Comparison of ENCODE assay signal across 26 mouse cellular contexts in genomic region chr9:74929981-74930423, GRCm38 (mm10). TPM values are rescaled to one million over a fixed set of nuclear protein-coding genes. Genes with fewer than 3 reads are reported as not detected.
DNase-seq lines count a peak whose midpoint lies in the region; ATAC-seq and TF ChIP-seq lines count a peak whose summit lies in the region.
"Had no signal": no experiment of that assay in that cellular context is flagged by ENCODE, and none has a peak within 500 bp of the region (broad histone marks: within the 10 kb centered on the region; RNA-seq: fewer than 3 reads in every experiment).

No protein-coding gene starts in this region.

- WGBS in kidney, embryonic 14.5 days, result 69% methylated on average over 4 of the region's 4 CpGs
- WGBS in liver, embryonic 16.5 days (ENCODE audit: insufficient replicate concordance), result 72% methylated on average over 4 of the region's 4 CpGs
- 69% methylated on average over 4 of the region's 4 CpGs for WGBS in liver, embryonic 12.5 days (ENCODE audit: insufficient replicate concordance)
- WGBS in liver, postnatal 0 days (ENCODE audit: insufficient replicate concordance), result 62% methylated on average over 4 of the region's 4 CpGs

- DNase-seq in adrenal gland, adult 8-10 months, result peak; percentile 41
- DNase-seq in adrenal gland, adult 18-20 months (ENCODE audit: low spot score in 2 of 2), result no peak
- peak; percentile 88 for DNase-seq in kidney, adult 9 months
- DNase-seq in liver, postnatal 0 days, result peak; percentile 55
- DNase-seq: cerebellum, adult 18-20 months; cerebellum, postnatal 14 days; gastrocnemius, postnatal 14 days; heart, adult 11 months; heart, postnatal 10 days; lung, embryonic 14.5 days; lung, postnatal 36 days; right cerebral cortex, postnatal 14 days had no signal

- no peaks in the 10 kb centered on the region for H3K4me1 ChIP-seq in kidney, embryonic 14.5 days (ENCODE audit: control insufficient read depth, insufficient read depth, low read length)
- H3K4me1 ChIP-seq in liver, embryonic 16.5 days (ENCODE audit: control insufficient read depth, low read depth, low read length), result no peaks in the 10 kb centered on the region
- H3K4me1 ChIP-seq in liver, embryonic 12.5 days, result no peaks in the 10 kb centered on the region
- no peaks in the 10 kb centered on the region; the same call in 1 of the 2 replicates for H3K4me1 ChIP-seq in liver, postnatal 0 days (ENCODE audit: insufficient read depth)

- H3K4me2 ChIP-seq in kidney, embryonic 14.5 days (replicated peaks; ENCODE audit: low read depth, low read length), result no peak overlapping the region
- H3K4me2 ChIP-seq in liver, embryonic 16.5 days (ENCODE audit: low read depth, low read length), result no peak overlapping the region
- H3K4me2 ChIP-seq in liver, embryonic 12.5 days, result no peak overlapping the region
- H3K4me2 ChIP-seq in liver, postnatal 0 days (ENCODE audit: low read depth, low read length), result no peak overlapping the region
- H3K4me2 ChIP-seq: heart, embryonic 12.5 days; lung, embryonic 14.5 days; midbrain, embryonic 15.5 days; neural tube, embryonic 12.5 days had no signal

- TF ChIP-seq CTCF in liver, postnatal 0 days (IDR thresholded peaks at IDR 0.05; ENCODE audit: low read depth), result no peak

- H3K27ac ChIP-seq in kidney, embryonic 14.5 days (ENCODE audit: low read depth, low read length), result no peak overlapping the region
- no peak overlapping the region for H3K27ac ChIP-seq in liver, embryonic 16.5 days (ENCODE audit: low read length)
- no peak overlapping the region for H3K27ac ChIP-seq in liver, embryonic 12.5 days
- peak overlapping the region; percentile 84 for H3K27ac ChIP-seq in liver, postnatal 0 days (ENCODE audit: low read depth)
- H3K27ac ChIP-seq: forebrain, embryonic 10.5 days; hindbrain, embryonic 10.5 days; hindbrain, postnatal 0 days; left cerebral cortex, adult 2 months; midbrain, embryonic 15.5 days; neural tube, embryonic 12.5 days; stomach, postnatal 0 days had no signal

- no peak for ATAC-seq in kidney, embryonic 14.5 days (ENCODE audit: low FRiP score, low TSS enrichment)
- peak; percentile 72 for ATAC-seq in liver, embryonic 16.5 days (ENCODE audit: low read depth)
- ATAC-seq in liver, embryonic 12.5 days, result no peak
- ATAC-seq in liver, postnatal 0 days, result peak; percentile 99
- ATAC-seq: CD4-positive, CD25-positive, alpha-beta regulatory T cell, adult 4 months; forebrain, embryonic 16.5 days; hindbrain, postnatal 0 days; midbrain, embryonic 15.5 days had no signal

- TF ChIP-seq EP300 in liver, postnatal 0 days (IDR thresholded peaks at IDR 0.05; ENCODE audit: low read depth), result peak; percentile 32

- no peak overlapping the region for H3K4me3 ChIP-seq in kidney, embryonic 14.5 days (ENCODE audit: low read length)
- no peak overlapping the region for H3K4me3 ChIP-seq in liver, embryonic 16.5 days (ENCODE audit: low read depth, low read length)
- H3K4me3 ChIP-seq in liver, embryonic 12.5 days, result no peak overlapping the region
- H3K4me3 ChIP-seq in liver, postnatal 0 days (ENCODE audit: low read depth, low read length), result no peak overlapping the region
- H3K4me3 ChIP-seq: forebrain, embryonic 10.5 days; heart, embryonic 12.5 days; hindbrain, embryonic 10.5 days; left cerebral cortex, adult 2 months; megakaryocyte, embryonic 14.5 days; midbrain, embryonic 15.5 days; neural tube, embryonic 12.5 days had no signal

- H3K36me3 ChIP-seq in kidney, embryonic 14.5 days (ENCODE audit: control insufficient read depth, insufficient read depth, low read length), result no peaks in the 10 kb centered on the region
- H3K36me3 ChIP-seq in liver, embryonic 16.5 days (ENCODE audit: control insufficient read depth, insufficient read depth), result no peaks in the 10 kb centered on the region
- H3K36me3 ChIP-seq in liver, embryonic 12.5 days, result no peaks in the 10 kb centered on the region
- no peaks in the 10 kb centered on the region for H3K36me3 ChIP-seq in liver, postnatal 0 days (replicated peaks; ENCODE audit: insufficient read depth, low read length)
- H3K36me3 ChIP-seq: forebrain, embryonic 10.5 days; heart, embryonic 12.5 days; hindbrain, embryonic 10.5 days; midbrain, embryonic 15.5 days; neural tube, embryonic 12.5 days had no signal

- H3K9ac ChIP-seq in kidney, embryonic 14.5 days (ENCODE audit: low read depth, low read length), result no peak overlapping the region
- H3K9ac ChIP-seq in liver, embryonic 16.5 days (ENCODE audit: low read depth, low read length), result no peak overlapping the region
- no peak overlapping the region for H3K9ac ChIP-seq in liver, embryonic 12.5 days
- no peak overlapping the region for H3K9ac ChIP-seq in liver, postnatal 0 days (replicated peaks)
- H3K9ac ChIP-seq: heart, embryonic 12.5 days; lung, embryonic 14.5 days; midbrain, embryonic 15.5 days; neural tube, embryonic 12.5 days had no signal

- H3K9me3 ChIP-seq in kidney, embryonic 14.5 days (ENCODE audit: control insufficient read depth, low read length), result no peaks in the 10 kb centered on the region
- H3K9me3 ChIP-seq in liver, embryonic 16.5 days (replicated peaks; ENCODE audit: control insufficient read depth, low read length), result no peaks in the 10 kb centered on the region
- H3K9me3 ChIP-seq in liver, embryonic 12.5 days (replicated peaks), result no peaks in the 10 kb centered on the region
- no peaks in the 10 kb centered on the region for H3K9me3 ChIP-seq in liver, postnatal 0 days (ENCODE audit: low read length)
- H3K9me3 ChIP-seq: forebrain, embryonic 10.5 days; heart, embryonic 12.5 days; hindbrain, embryonic 10.5 days; megakaryocyte, embryonic 14.5 days; midbrain, embryonic 15.5 days; neural tube, embryonic 12.5 days had no signal

- H3K27me3 ChIP-seq in kidney, embryonic 14.5 days (ENCODE audit: control insufficient read depth, insufficient read depth, low read length), result no peaks in the 10 kb centered on the region
- no peaks in the 10 kb centered on the region for H3K27me3 ChIP-seq in liver, embryonic 16.5 days (ENCODE audit: control insufficient read depth, insufficient read depth, low read depth, low read length)
- no peaks in the 10 kb centered on the region for H3K27me3 ChIP-seq in liver, embryonic 12.5 days (replicated peaks)
- H3K27me3 ChIP-seq in liver, postnatal 0 days (ENCODE audit: insufficient read depth, low read length), result no peaks in the 10 kb centered on the region
- H3K27me3 ChIP-seq: heart, embryonic 12.5 days; midbrain, embryonic 15.5 days; neural tube, embryonic 12.5 days had no signal

RNA-seq across cellular contexts. Expression of gene Fam214a, which starts 22.7 kb away (rescaled TPM):
- 100 to 1,000 TPM in 2 of 4 experiments, 10 to 100 TPM in 2; 90.3 to 132 (median 108) TPM for total RNA-seq in adrenal gland, adult 8-10 months (2022)
- total RNA-seq in adrenal gland, adult 18-20 months (2021), result 10 to 100 TPM; 65.1 to 78.0 TPM
- polyA plus RNA-seq in kidney, embryonic 14.5 days (2014; fragmentation: Nextera tagmentation; extraction: Ambion mirVana), result 6.0 and 10.4 TPM in 2 replicates
- polyA plus RNA-seq in liver, embryonic 16.5 days (2015; fragmentation: Nextera tagmentation; extraction: Ambion mirVana), result 2.5 and 2.7 TPM in 2 replicates
- polyA plus RNA-seq in liver, embryonic 12.5 days (2016; fragmentation: Nextera tagmentation; extraction: Ambion mirVana), result 1.8 and 2.6 TPM in 2 replicates
- 4.8 and 6.4 TPM in 2 replicates for polyA plus RNA-seq in liver, postnatal 0 days (2015; fragmentation: Nextera tagmentation; extraction: Ambion mirVana)

Comparison
In these comparisons a context has a peak if more than half of its experiments do, and no peak if none do; other contexts are left out.
1. DNase-seq: peak in adrenal gland, adult 8-10 months (single experiment), kidney, adult 9 months (single experiment) and liver, postnatal 0 days (single experiment); none in adrenal gland, adult 18-20 months (0 of 2).
2. ATAC-seq: peak in liver, embryonic 16.5 days (single experiment) and liver, postnatal 0 days (single experiment); none in kidney, embryonic 14.5 days (single experiment) and liver, embryonic 12.5 days (single experiment).